Mouse (Mus musculus): ENCODE data around the gene BC028528. TPM values are rescaled to one million over a fixed set of nuclear protein-coding genes. Genes with fewer than 3 reads are reported as not detected.
"Not testable (repeated sequence)": the region's sequence is repeated elsewhere in the genome, so short reads cannot be mapped to it uniquely, and the experiment has no call there.

BC028528 gene
- total RNA-seq, 2 experiments from 2014 or later, result 4.2 to 6.5 TPM

DNA sequence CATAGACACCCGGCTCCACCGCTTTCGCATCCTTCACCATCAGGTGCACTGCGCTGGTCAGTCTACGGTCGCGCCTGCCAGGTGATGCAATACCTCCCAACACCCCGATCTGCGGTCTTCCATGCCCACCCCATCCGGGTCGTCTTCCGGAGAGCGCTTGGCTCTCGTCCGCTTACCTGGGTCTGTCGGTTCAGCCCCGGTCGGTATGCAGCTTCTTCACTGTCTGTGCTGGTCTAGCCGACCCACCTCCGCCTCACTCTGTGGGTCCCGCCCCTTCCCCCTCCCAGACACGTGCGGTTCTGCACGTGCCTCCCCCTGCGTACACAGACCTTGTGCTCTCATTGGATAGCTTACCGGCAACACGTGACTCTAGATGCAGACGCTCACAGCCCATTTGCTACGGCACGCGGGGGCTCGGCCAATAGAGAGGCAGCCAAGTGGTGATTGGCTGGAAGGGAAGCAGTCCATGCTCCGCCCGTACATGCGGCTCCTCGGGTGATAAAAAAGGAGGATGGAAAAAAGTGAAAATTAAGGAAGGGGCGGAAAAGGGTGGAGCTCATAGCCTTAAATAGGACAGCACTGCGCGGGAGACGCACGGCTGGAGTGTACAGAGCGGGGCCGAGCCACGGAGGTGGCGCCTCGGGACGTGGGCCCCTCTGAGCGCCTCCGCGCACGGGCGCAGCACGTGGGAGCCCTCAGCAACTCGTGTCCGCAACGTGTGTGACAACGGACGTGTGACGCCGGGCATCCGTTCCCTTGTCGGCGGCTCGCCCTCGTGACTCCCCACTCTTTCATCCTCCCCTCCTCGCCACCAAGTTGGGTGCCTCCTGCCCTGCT lies 9.6 kb downstream of the BC028528 start, which contains the start of gene Ciart:
Gene Ciart (minus strand): TSS at position 273 of the 837 bp plus-strand sequence.
- peak; percentile 76 to 85 for DNase-seq (ENCODE audit: extremely low spot score in 1 of 2, low spot score in 1 of 2)

- no peak for DNase-seq (ENCODE audit: extremely low spot score in 1 of 2, low spot score in 1 of 2)
Measured at GRCm38 (mm10) chr3:95879063-95879462, 12.7 kb downstream of the BC028528 start.

DNA sequence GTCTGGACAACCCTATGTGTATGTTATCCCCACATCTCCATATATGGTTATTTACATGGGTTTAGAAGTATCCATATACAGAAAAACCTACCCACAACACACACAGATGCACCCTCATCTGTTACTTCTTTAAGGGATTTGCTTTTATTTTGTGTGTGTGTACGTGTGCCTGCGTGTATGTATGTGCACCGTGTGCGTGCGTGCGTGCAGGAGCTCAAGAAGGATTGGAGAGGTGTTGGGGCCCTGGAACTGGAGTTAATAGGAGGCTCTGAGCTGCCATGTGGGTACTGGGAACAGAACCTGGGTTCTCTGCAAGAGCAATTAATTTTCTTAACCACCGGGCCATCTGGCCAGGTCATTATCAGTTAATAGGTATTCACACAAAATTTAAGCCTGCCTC lies 19.8 kb downstream of the BC028528 start:
- no peak for DNase-seq (ENCODE audit: extremely low spot score in 1 of 2, low spot score in 1 of 2)

GRCm38 (mm10) chr3:95871392-95871867 lies 20.4 kb downstream of the BC028528 start, which contains the start of gene Mrps21:
Gene Mrps21, minus strand, starts transcription at chr3:95871519.
- peak; percentile 64 to 71 for DNase-seq (ENCODE audit: extremely low spot score in 1 of 2, low spot score in 1 of 2)

- DNase-seq (ENCODE audit: extremely low spot score in 1 of 2, low spot score in 1 of 2), result no peak
Measured at GRCm38 (mm10) chr3:95870976-95871375, 20.8 kb downstream of the BC028528 start.

DNA sequence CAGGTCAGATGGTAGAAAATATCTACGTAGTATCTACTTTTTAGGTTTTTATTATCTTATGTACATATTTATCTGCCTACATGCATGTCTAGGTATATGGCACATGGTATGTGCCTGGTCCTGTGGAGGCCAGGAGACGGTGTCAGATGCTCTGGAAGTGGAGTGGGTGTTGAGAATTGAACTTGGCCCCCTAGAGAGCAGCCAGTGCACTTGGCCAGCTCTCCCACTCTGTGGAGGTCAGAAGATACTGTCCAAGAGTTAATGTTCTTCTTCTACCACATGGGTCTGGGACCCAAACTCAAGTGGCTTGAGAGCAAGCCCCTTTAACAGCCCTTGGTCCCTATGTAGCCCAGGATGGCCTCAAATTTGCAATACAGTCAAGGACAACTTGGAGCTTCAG lies 24.4 kb downstream of the BC028528 start:
- no peak for DNase-seq (ENCODE audit: extremely low spot score in 1 of 2, low spot score in 1 of 2)

GRCm38 (mm10) chr3:95866071-95866470 lies 25.7 kb downstream of the BC028528 start:
- DNase-seq (ENCODE audit: extremely low spot score in 1 of 2, low spot score in 1 of 2), result no peak

GRCm38 (mm10) chr3:95865571-95865970 lies 26.2 kb downstream of the BC028528 start:
- no peak for DNase-seq (ENCODE audit: extremely low spot score in 1 of 2, low spot score in 1 of 2)

- DNase-seq (ENCODE audit: extremely low spot score in 1 of 2, low spot score in 1 of 2), result peak; percentile 28 to 48
Measured at GRCm38 (mm10) chr3:95865050-95865449, 26.8 kb downstream of the BC028528 start.

GRCm38 (mm10) chr3:95863578-95863977 lies 28.2 kb downstream of the BC028528 start:
- no peak for DNase-seq (ENCODE audit: extremely low spot score in 1 of 2, low spot score in 1 of 2)

DNA sequence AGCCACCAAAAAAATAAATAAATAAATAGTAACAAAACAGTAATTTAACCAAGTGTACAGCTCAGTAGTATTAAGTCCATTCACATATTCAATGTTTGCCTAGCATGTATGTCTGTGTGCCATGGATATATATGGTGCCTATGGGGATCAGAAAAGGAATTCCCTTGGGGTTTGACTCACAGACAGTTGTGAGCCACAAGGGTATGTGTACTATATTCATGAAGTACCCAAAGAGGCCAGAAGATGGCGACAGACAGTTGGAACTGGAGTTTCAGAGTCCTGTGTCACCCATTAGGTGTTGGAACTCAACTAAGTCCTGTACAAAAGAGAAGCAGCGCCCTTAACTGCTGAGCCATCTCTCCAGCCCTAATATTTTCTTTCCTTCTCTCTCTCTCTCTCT lies 30.0 kb downstream of the BC028528 start:
- DNase-seq (ENCODE audit: extremely low spot score in 1 of 2, low spot score in 1 of 2), result peak in 1 of 2 experiments; percentile 62

DNA sequence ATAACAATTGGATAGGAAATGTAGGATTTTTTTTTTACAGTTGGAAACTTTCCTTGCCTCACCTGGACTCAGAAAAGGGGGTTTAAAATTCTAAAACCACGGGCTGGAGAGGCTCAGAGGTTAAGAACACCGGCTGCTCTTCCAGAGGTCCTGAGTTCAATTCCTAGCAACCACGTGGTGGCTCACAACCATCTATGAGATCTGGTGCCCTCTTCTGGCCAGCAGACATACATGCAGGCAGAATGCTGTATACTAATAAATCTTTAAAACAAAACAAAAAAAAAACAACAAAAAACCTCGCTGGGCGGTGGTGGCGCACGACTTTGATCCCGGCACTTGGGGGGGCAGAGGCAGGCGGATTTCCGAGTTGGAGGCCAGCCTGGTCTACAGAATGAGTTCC lies 30.6 kb downstream of the BC028528 start:
- no peak for DNase-seq (ENCODE audit: extremely low spot score in 1 of 2, low spot score in 1 of 2)

- no peak for DNase-seq (ENCODE audit: extremely low spot score in 1 of 2, low spot score in 1 of 2)
Measured at GRCm38 (mm10) chr3:95860323-95860722, 31.5 kb downstream of the BC028528 start.

- DNase-seq (ENCODE audit: extremely low spot score in 1 of 2, low spot score in 1 of 2), result not testable (repeated sequence)
Measured at GRCm38 (mm10) chr3:95858278-95858677, 33.5 kb downstream of the BC028528 start.

DNA sequence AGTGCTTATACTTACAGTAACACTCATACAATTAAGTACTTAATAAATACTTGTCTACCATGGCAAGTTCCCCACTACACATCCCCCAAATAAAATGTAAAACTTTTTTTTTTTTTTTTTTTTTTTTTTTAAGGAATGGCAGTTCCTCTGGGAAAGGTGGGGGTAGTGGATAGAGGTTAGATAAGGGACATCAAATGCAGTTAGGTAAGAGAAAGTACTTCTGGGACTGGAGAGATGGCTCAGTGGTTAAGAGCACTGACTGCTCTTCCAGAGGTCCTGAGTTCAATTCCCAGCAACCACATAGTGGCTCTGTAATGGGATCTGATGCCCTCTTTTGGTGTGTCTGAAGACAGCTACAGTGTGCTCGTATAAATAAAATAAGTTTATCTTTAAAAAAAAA lies 34.8 kb downstream of the BC028528 start:
- DNase-seq (ENCODE audit: extremely low spot score in 1 of 2, low spot score in 1 of 2), result not testable (repeated sequence)

DNA sequence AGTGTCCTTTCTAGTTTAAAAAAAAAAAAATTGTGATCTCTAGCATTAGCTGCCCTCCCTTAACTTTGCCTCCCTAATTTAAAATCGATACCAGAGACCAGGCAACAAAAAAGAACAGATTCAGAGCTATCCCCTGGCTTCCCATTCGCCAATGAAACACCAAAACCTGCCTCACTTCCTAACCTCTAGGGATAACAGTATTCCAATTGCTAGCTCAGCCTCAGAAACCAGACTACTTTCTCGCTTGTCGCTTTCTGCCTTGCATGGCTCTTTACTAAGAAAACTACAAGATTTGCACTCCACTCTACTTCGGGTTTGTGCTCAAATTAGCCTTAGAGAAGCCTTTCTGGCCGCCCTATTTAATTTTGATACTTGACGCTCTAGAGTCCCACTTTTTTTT lies 35.7 kb downstream of the BC028528 start:
- DNase-seq (ENCODE audit: extremely low spot score in 1 of 2, low spot score in 1 of 2), result no peak

- DNase-seq (ENCODE audit: extremely low spot score in 1 of 2, low spot score in 1 of 2), result peak; percentile 85 to 86
Measured at GRCm38 (mm10) chr3:95855502-95856089, 36.2 kb downstream of the BC028528 start, which contains the start of gene Prpf3. Gene Prpf3, minus strand, starts transcription at chr3:95855885.

- DNase-seq (ENCODE audit: extremely low spot score in 1 of 2, low spot score in 1 of 2), result no peak
Measured at GRCm38 (mm10) chr3:95851317-95851716, 40.5 kb downstream of the BC028528 start.

DNA sequence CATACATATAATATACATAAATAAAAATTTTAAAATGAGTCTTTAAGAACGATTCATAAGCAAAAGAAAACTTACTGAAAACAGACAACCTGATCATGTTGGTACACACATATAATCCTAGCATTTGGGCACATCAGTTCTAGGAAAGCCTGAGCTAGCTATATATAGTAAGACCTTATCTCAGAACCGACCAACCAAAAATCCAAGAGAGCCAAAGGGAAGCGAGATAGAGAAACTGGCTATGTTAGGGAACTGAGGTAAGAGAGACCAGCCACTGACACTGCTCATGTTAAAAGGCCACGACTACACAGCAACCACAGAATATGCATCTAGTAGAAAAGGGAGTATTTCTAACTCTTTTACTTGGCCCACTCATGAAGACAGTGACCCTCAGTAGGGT lies 41.2 kb downstream of the BC028528 start:
- DNase-seq (ENCODE audit: extremely low spot score in 1 of 2, low spot score in 1 of 2), result no peak

DNA sequence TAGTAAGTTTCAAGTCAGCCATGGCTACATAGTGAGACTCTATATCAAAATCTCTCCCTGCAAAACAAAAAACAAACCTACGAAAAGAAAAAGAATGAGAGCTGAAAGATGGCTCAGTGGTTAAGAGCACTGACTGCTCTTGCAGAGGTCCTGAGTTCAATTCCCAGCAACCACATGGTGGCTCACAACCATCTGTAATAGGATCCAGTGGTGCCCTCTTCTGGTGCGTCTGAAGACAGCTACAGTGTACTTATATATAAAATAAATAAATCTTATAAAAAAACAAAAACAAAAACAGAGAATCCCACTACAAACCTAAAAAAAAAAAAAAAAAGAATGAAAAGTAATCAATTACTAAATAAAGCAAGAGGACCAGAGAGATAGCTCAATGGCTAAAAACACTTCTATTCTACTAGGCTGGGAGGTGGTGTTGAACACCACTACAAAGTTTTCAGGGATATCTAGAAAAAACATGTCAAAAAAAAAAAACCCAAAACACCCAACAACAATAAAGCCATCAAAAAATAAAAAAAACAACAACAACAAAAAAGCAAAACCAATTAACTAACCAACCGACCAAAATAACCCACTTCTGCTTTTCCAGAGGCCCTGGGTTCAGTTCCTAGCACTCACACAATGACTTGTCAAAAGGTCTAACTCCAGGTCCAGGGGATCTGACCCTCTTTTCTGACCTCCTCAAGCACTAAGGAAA lies 49.1 kb downstream of the BC028528 start:
- no peak for DNase-seq (ENCODE audit: extremely low spot score in 1 of 2, low spot score in 1 of 2)

DNA sequence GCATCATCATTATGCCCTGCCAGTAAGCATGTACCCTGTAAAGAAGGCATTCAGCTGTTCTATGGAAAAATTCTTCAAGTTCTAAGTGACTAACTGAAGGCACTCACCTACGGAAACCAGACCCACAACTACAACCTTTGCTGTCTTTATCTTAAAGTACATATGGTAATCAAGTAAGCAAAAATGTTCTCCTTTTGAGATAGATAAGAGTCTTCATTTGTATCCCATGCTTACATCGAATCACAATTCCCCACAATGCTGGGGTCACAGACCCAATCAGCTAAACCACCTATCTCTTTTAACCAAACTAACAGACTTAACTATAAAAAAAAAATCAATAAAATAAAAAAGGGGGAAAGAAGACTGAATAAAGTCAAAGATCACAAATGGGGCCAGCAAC lies 52.6 kb downstream of the BC028528 start:
- DNase-seq (ENCODE audit: extremely low spot score in 1 of 2, low spot score in 1 of 2), result no peak

Data from layer of hippocampus, postnatal 25 days (tissue).